Comparison of ENCODE assay signal across 8 mouse cellular contexts in genomic region chrX:71364062-71364461, GRCm38 (mm10). TPM values are rescaled to one million over a fixed set of nuclear protein-coding genes. Genes with fewer than 3 reads are reported as not detected.
A peak's percentile ranks its signal among the peaks of the same experiment; 100 is the strongest.
DNase-seq lines count a peak whose midpoint lies in the region; ATAC-seq and TF ChIP-seq lines count a peak whose summit lies in the region.

No protein-coding gene starts in this region.

- peak overlapping the region; percentile 71 for H3K4me2 ChIP-seq in kidney, postnatal 0 days (ENCODE audit: low read length)
- H3K4me2 ChIP-seq in embryonic facial prominence, embryonic 12.5 days (replicated peaks) = peak overlapping the region; percentile 64
- peak overlapping the region; percentile 50 for H3K4me2 ChIP-seq in intestine, embryonic 14.5 days (ENCODE audit: low read length)
- H3K4me2 ChIP-seq in midbrain, embryonic 16.5 days (ENCODE audit: low read length) = peak overlapping the region; percentile 54

- H3K27ac ChIP-seq in kidney, postnatal 0 days = 0 out of 2 replicates have a peak overlapping the region, but pooled peaks have one; percentile 79
- no peak overlapping the region for H3K27ac ChIP-seq in embryonic facial prominence, embryonic 12.5 days
- no peak overlapping the region for H3K27ac ChIP-seq in intestine, embryonic 14.5 days (ENCODE audit: low read depth)
- H3K27ac ChIP-seq in midbrain, embryonic 16.5 days (ENCODE audit: low read length) = no peak overlapping the region

- peak overlapping the region; percentile 56 for H3K4me3 ChIP-seq in kidney, postnatal 0 days (replicated peaks; ENCODE audit: low read depth, low read length)
- peak overlapping the region; percentile 56 for H3K4me3 ChIP-seq in embryonic facial prominence, embryonic 12.5 days
- H3K4me3 ChIP-seq in intestine, embryonic 14.5 days (ENCODE audit: low read depth, low read length) = peak overlapping the region; percentile 47
- peak overlapping the region; percentile 61 for H3K4me3 ChIP-seq in midbrain, embryonic 16.5 days (ENCODE audit: low read depth, low read length)

- H3K27me3 ChIP-seq in kidney, postnatal 0 days (ENCODE audit: insufficient read depth, low read length) = no peaks in the 10 kb centered on the region
- H3K27me3 ChIP-seq in embryonic facial prominence, embryonic 12.5 days = no peaks in the 10 kb centered on the region
- no peaks in the 10 kb centered on the region for H3K27me3 ChIP-seq in intestine, embryonic 14.5 days (replicated peaks; ENCODE audit: control insufficient read depth, insufficient read depth, low read length)
- H3K27me3 ChIP-seq in midbrain, embryonic 16.5 days (ENCODE audit: control insufficient read depth, insufficient read depth, low read depth, low read length) = no peaks in the 10 kb centered on the region

- H3K9me3 ChIP-seq in kidney, postnatal 0 days (replicated peaks; ENCODE audit: low read length) = no peaks in the 10 kb centered on the region
- H3K9me3 ChIP-seq in embryonic facial prominence, embryonic 12.5 days = no peaks in the 10 kb centered on the region
- H3K9me3 ChIP-seq in intestine, embryonic 14.5 days (ENCODE audit: control insufficient read depth, low read length) = no peaks in the 10 kb centered on the region
- no peaks in the 10 kb centered on the region for H3K9me3 ChIP-seq in midbrain, embryonic 16.5 days (replicated peaks; ENCODE audit: control insufficient read depth, low read length, poor library complexity, severe bottlenecking)

- no peak for ATAC-seq in kidney, postnatal 0 days (replicated peaks; ENCODE audit: low FRiP score, low read depth)
- no peak for ATAC-seq in embryonic facial prominence, embryonic 12.5 days (ENCODE audit: insufficient number of reproducible peaks, insufficient read depth, low FRiP score, low TSS enrichment)
- ATAC-seq in intestine, embryonic 14.5 days (replicated peaks; ENCODE audit: low FRiP score, low TSS enrichment, low read depth) = no peak
- no peak for ATAC-seq in midbrain, embryonic 16.5 days

- no peak for DNase-seq in kidney, postnatal 0 days (ENCODE audit: low spot score)
- no peak for DNase-seq in kidney, adult 9 months
- DNase-seq in intestine, embryonic 14.5 days (ENCODE audit: low spot score) = no peak
- DNase-seq in thymus, postnatal 14 days = no peak
- no peak for DNase-seq in lung, postnatal 10 days
- no peak for DNase-seq in cerebellum, postnatal 36 days

- no peak for TF ChIP-seq CTCF in kidney, postnatal 0 days (IDR thresholded peaks at IDR 0.05; ENCODE audit: low read depth)

- no peaks in the 10 kb centered on the region for H3K4me1 ChIP-seq in kidney, postnatal 0 days (replicated peaks; ENCODE audit: insufficient read depth, low read length)
- H3K4me1 ChIP-seq in embryonic facial prominence, embryonic 12.5 days = no peaks in the 10 kb centered on the region
- H3K4me1 ChIP-seq in intestine, embryonic 14.5 days (replicated peaks; ENCODE audit: control insufficient read depth, insufficient read depth, low read length) = no peaks in the 10 kb centered on the region
- 0 out of 2 replicates have a peak, but pooled peaks cover 2% of the 10 kb centered on the region for H3K4me1 ChIP-seq in midbrain, embryonic 16.5 days (ENCODE audit: control insufficient read depth, insufficient read depth, low read length)

- H3K9ac ChIP-seq in kidney, postnatal 0 days (ENCODE audit: low read depth, low read length) = no peak overlapping the region
- H3K9ac ChIP-seq in embryonic facial prominence, embryonic 12.5 days = no peak overlapping the region
- peak overlapping the region; percentile 52; the same call in 1 of the 2 replicates for H3K9ac ChIP-seq in intestine, embryonic 14.5 days (ENCODE audit: low read length)
- peak overlapping the region; percentile 84 for H3K9ac ChIP-seq in midbrain, embryonic 16.5 days (ENCODE audit: low read depth, low read length)

- H3K36me3 ChIP-seq in kidney, postnatal 0 days (ENCODE audit: insufficient read depth, low read length) = no peaks in the 10 kb centered on the region
- no peaks in the 10 kb centered on the region for H3K36me3 ChIP-seq in embryonic facial prominence, embryonic 12.5 days
- H3K36me3 ChIP-seq in intestine, embryonic 14.5 days (ENCODE audit: control insufficient read depth, insufficient read depth, low read length) = no peaks in the 10 kb centered on the region
- no peaks in the 10 kb centered on the region for H3K36me3 ChIP-seq in midbrain, embryonic 16.5 days (ENCODE audit: control insufficient read depth, insufficient read depth, low read length)

- WGBS in kidney, postnatal 0 days = 68% methylated on average over 5 of the region's 5 CpGs
- 74% methylated on average over 5 of the region's 5 CpGs for WGBS in embryonic facial prominence, embryonic 12.5 days
- 59% methylated on average over 5 of the region's 5 CpGs for WGBS in intestine, embryonic 14.5 days
- WGBS in midbrain, embryonic 16.5 days = 73% methylated on average over 5 of the region's 5 CpGs

RNA-seq across cellular contexts. Expression of gene Mtmr1, which starts 0.5 kb away (rescaled TPM):
- polyA plus RNA-seq in kidney, postnatal 0 days (2015; fragmentation: Nextera tagmentation; extraction: Ambion mirVana) = 8.2 and 8.7 TPM in 2 replicates
- 10.9 and 11.7 TPM in 2 replicates for polyA plus RNA-seq in embryonic facial prominence, embryonic 12.5 days (2016; fragmentation: Nextera tagmentation; extraction: Ambion mirVana)
- polyA plus RNA-seq in intestine, embryonic 14.5 days (2014; fragmentation: Nextera tagmentation; extraction: Ambion mirVana) = 12.8 and 13.2 TPM in 2 replicates
- 15.4 and 17.3 TPM in 2 replicates for polyA plus RNA-seq in midbrain, embryonic 16.5 days (2015; fragmentation: Nextera tagmentation; extraction: Ambion mirVana)

Comparison
In these comparisons a context has a peak if more than half of its experiments do, and no peak if none do; other contexts are left out.
1. H3K9ac ChIP-seq: peak in intestine, embryonic 14.5 days (single experiment) and midbrain, embryonic 16.5 days (single experiment); none in kidney, postnatal 0 days (single experiment) and embryonic facial prominence, embryonic 12.5 days (single experiment).
2. Peak in every context shown above with its lines, with median percentiles within 50 percentile points of each other: H3K4me2 ChIP-seq and H3K4me3 ChIP-seq.